10 mouse cellular contexts compared by ENCODE assay signal in the genomic region with DNA sequence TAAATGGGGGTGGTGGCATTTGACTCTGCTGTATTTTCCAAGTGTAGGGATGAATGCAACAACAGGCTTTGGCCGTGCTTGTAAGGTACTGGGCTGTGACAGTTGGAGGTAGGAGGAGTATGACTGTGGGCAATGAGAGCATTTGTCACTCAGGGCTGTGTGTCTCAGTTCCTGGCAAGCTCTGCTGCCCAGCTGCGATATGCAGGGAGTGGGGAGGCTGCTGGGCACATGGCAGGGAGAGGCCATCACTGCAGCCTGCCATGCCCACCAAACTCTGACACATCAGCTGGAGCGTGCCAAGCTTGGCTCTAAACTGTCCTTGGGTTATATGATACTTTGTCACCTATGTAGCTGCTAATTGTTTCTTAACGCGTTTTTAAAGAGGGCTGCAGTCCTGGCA. TPM values are rescaled to one million over a fixed set of nuclear protein-coding genes. Genes with fewer than 3 reads are reported as not detected.
DNase-seq lines count a peak whose midpoint lies in the region; ATAC-seq and TF ChIP-seq lines count a peak whose summit lies in the region.
"Had no signal": no experiment of that assay in that cellular context is flagged by ENCODE, and none has a peak within 500 bp of the region (broad histone marks: within the 10 kb centered on the region; RNA-seq: fewer than 3 reads in every experiment).

No protein-coding gene starts in this region.

- H3K9me3 ChIP-seq in kidney, postnatal 0 days (replicated peaks; ENCODE audit: low read length): no peaks in the 10 kb centered on the region
- H3K9me3 ChIP-seq in embryonic facial prominence, embryonic 10.5 days: no peaks in the 10 kb centered on the region
- H3K9me3 ChIP-seq: embryonic facial prominence, embryonic 13.5 days; G1E had no signal

- WGBS in kidney, postnatal 0 days: 45% methylated on average over 5 of the region's 5 CpGs
- WGBS in embryonic facial prominence, embryonic 10.5 days: 84% methylated on average over 5 of the region's 5 CpGs

- no peaks in the 10 kb centered on the region for H3K36me3 ChIP-seq in kidney, postnatal 0 days (ENCODE audit: insufficient read depth, low read length)
- no peaks in the 10 kb centered on the region for H3K36me3 ChIP-seq in embryonic facial prominence, embryonic 10.5 days (replicated peaks)
- H3K36me3 ChIP-seq: embryonic facial prominence, embryonic 13.5 days; G1E had no signal

- H3K27me3 ChIP-seq in kidney, postnatal 0 days (ENCODE audit: insufficient read depth, low read length): no peaks in the 10 kb centered on the region
- no peaks in the 10 kb centered on the region for H3K27me3 ChIP-seq in embryonic facial prominence, embryonic 10.5 days (replicated peaks; ENCODE audit: low read depth, poor library complexity, severe bottlenecking)
- H3K27me3 ChIP-seq: embryonic facial prominence, embryonic 13.5 days had no signal

- H3K4me2 ChIP-seq in kidney, postnatal 0 days (ENCODE audit: low read length): no peak overlapping the region
- H3K4me2 ChIP-seq: embryonic facial prominence, embryonic 13.5 days; heart, embryonic 11.5 days had no signal

- H3K9ac ChIP-seq in kidney, postnatal 0 days (ENCODE audit: low read depth, low read length): no peak overlapping the region
- H3K9ac ChIP-seq: embryonic facial prominence, embryonic 13.5 days had no signal

- ATAC-seq in kidney, postnatal 0 days (replicated peaks; ENCODE audit: low FRiP score, low read depth): peak; percentile 63; the same call in 1 of the 2 replicates

- no peaks in the 10 kb centered on the region for H3K4me1 ChIP-seq in kidney, postnatal 0 days (replicated peaks; ENCODE audit: insufficient read depth, low read length)
- no peaks in the 10 kb centered on the region for H3K4me1 ChIP-seq in embryonic facial prominence, embryonic 10.5 days

- no peak for TF ChIP-seq CTCF in kidney, postnatal 0 days (IDR thresholded peaks at IDR 0.05; ENCODE audit: low read depth)

- DNase-seq in kidney, postnatal 0 days (ENCODE audit: low spot score): peak; percentile 29
- no peak for DNase-seq in kidney, postnatal 25 days
- DNase-seq in cerebellum, postnatal 10 days: peak; percentile 82 to 90
- DNase-seq in layer of hippocampus, adult 18-20 months (ENCODE audit: low spot score in 2 of 2): peak; percentile 52 to 84
- DNase-seq in right cerebral cortex, postnatal 10 days (ENCODE audit: low spot score in 2 of 2): peak; percentile 43
- DNase-seq in embryonic facial prominence, embryonic 10.5 days (ENCODE audit: low spot score): no peak
- no peak for DNase-seq in thymus, postnatal 36 days

- H3K27ac ChIP-seq in kidney, postnatal 0 days: no peak overlapping the region
- H3K27ac ChIP-seq in embryonic facial prominence, embryonic 10.5 days (replicated peaks): no peak overlapping the region
- H3K27ac ChIP-seq: embryonic facial prominence, embryonic 13.5 days had no signal

- H3K4me3 ChIP-seq in kidney, postnatal 0 days (replicated peaks; ENCODE audit: low read depth, low read length): no peak overlapping the region
- no peak overlapping the region for H3K4me3 ChIP-seq in embryonic facial prominence, embryonic 10.5 days
- H3K4me3 ChIP-seq: embryonic facial prominence, embryonic 13.5 days had no signal

RNA-seq across cellular contexts. Expression of gene Plcl1, which starts 48.4 kb away (rescaled TPM):
- polyA plus RNA-seq in kidney, postnatal 0 days (2015; fragmentation: Nextera tagmentation; extraction: Ambion mirVana): 3.9 and 4.2 TPM in 2 replicates
- total RNA-seq in layer of hippocampus, adult 18-20 months (2021): 10 to 100 TPM; 31.0 to 33.7 TPM
- polyA plus RNA-seq in embryonic facial prominence, embryonic 10.5 days (2016; fragmentation: Nextera tagmentation; extraction: Ambion mirVana): 0.57 and 0.81 TPM in 2 replicates
- polyA plus RNA-seq: G1E had no signal

Comparison
In these comparisons a context has a peak if more than half of its experiments do, and no peak if none do; other contexts are left out.
1. DNase-seq: peak in kidney, postnatal 0 days (single experiment), cerebellum, postnatal 10 days (2 of 2), layer of hippocampus, adult 18-20 months (2 of 2) and right cerebral cortex, postnatal 10 days (2 of 2); none in kidney, postnatal 25 days (0 of 2), embryonic facial prominence, embryonic 10.5 days (single experiment) and thymus, postnatal 36 days (0 of 2).